Mouse (Mus musculus) bone marrow, adult 2 months (tissue): Measurements from ENCODE around the gene Stim2. TPM values are rescaled to one million over a fixed set of nuclear protein-coding genes. Genes with fewer than 3 reads are reported as not detected.

Experiments used
- H3K27ac ChIP-seq: fragments of 200-500 bp; 2 replicates; pipeline ENCODE4 v1.5.1; 2012; ENCODE audit warnings: low read depth, mild to moderate bottlenecking, control low read depth, inconsistent platforms, low read length; ENCODE audit not compliant: control insufficient read depth, poor library complexity, insufficient read depth
- H3K4me1 ChIP-seq: fragments of 200-500 bp; 2 replicates; pipeline ENCODE4 v1.6.1; 2011; ENCODE audit warnings: low read length; ENCODE audit not compliant: control insufficient read depth, insufficient read depth
- H3K4me3 ChIP-seq: fragments of 200-500 bp; replicated peaks from 2 replicates; pipeline ENCODE3; 2011; ENCODE audit warnings: mild to moderate bottlenecking, low read depth, low read length, control low read depth; ENCODE audit not compliant: control insufficient read depth
- CTCF ChIP-seq: fragments of 200-500 bp; IDR thresholded peaks from 2 replicates; pipeline ENCODE4 v1.5.1; 2011; ENCODE audit warnings: low read length, control low read depth; ENCODE audit not compliant: control insufficient read depth, insufficient read depth
- POLR2A ChIP-seq: fragments of 200-500 bp; IDR thresholded peaks from 2 replicates; pipeline ENCODE4 v1.6.1; 2011; ENCODE audit warnings: low read depth, mild to moderate bottlenecking, control low read depth, low read length, borderline replicate concordance; ENCODE audit not compliant: control insufficient read depth
- WGBS: fragments of 180-500 bp; shearing (Covaris S2); methylation state at CpG from one replicate; pipeline ENCODE4 v1.1.7; 2018; 5-methylcytosine and 5-hydroxymethylcytosine counted together
- polyA plus RNA-seq: library from polyadenylated mRNA; stranded (reverse); fragments of >200 nt; gene quantifications from 2 replicates; pipeline ENCODE4 v1.2.4, GENCODE M21; 2011; ENCODE audit warnings: low replicate concordance; ENCODE audit not compliant: missing spikeins, insufficient read depth, insufficient read length

Gene Stim2
- polyA plus RNA-seq, 1 experiment, result 19.1 TPM

- TF ChIP-seq CTCF, result peak; percentile 39
- TF ChIP-seq POLR2A, result no peak
- Histone ChIP-seq H3K4me1 (no peaks in the 10 kb centered on the region), H3K4me3 (no peak overlapping the region), H3K27ac (no peak overlapping the region)
- 22% methylated on average over 3 of the region's 3 CpGs for WGBS
Measured at GRCm38 (mm10) chr5:54113284-54113683, 115.0 kb downstream of the Stim2 start.

DNA sequence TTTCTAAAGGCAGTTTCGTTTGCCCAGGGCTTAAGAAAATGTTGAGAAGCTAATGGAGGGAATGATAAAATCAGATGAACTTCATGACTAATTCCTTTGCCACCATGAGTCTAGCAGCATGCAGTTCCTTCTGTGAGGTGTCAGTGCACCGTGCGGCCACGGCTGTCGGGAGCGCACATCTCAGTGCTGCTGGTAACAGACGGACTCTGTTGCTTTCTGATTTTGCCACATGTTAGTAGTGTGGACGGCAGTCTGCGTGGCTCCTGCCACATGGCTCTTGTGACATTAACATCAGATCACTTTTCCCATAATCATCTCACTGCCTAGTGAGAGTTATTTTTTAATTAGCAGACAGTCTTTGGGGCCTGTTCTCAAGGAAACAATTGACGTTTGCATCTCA is 118.2 kb downstream of the Stim2 start:
- WGBS, result 92% methylated on average over 10 of the region's 10 CpGs
- Histone ChIP-seq H3K4me3 (no peak overlapping the region), H3K4me1 (no peaks in the 10 kb centered on the region), H3K27ac (no peak overlapping the region)
- TF ChIP-seq CTCF (no peak), POLR2A (no peak)

DNA sequence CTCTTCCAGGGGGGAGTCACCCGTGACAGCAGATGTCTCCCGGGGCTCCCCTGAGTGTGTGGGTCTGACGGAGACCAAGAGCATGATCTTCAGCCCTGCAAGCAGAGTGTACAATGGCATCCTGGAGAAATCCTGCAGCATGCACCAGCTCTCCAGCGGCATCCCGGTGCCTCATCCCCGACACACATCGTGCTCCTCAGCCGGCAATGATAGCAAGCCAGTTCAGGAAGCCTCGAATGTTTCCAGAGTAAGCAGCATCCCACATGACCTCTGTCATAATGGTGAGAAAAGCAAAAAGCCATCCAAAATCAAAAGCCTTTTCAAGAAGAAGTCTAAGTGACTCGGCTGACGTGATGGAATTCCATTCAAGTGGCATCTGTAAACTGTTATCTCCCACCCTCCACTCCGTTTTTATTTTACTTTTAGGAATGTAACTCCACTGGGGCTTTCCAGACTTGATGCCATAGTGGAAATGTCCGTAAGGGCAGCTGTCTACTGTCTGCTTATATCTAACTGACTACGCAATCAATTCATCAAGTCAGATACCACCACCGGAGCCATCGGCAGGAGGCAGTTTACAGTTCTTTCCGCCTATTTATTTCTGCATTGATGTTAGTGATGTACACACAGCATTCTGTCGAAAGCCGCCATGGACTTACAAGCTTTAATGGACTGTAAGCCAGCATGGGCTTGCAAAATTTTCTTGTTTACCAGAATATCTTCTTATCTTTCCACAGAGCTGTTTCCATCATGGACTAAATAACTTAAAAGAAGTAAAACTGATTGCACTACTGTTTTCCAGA is 120.3 kb downstream of the Stim2 start:
- H3K4me1 ChIP-seq, result no peaks in the 10 kb centered on the region
- TF ChIP-seq CTCF, result no peak
- TF ChIP-seq POLR2A, result no peak
- no peak overlapping the region for H3K27ac ChIP-seq
- H3K4me3 ChIP-seq, result no peak overlapping the region
- 92% methylated on average over 19 of the region's 19 CpGs for WGBS

DNA sequence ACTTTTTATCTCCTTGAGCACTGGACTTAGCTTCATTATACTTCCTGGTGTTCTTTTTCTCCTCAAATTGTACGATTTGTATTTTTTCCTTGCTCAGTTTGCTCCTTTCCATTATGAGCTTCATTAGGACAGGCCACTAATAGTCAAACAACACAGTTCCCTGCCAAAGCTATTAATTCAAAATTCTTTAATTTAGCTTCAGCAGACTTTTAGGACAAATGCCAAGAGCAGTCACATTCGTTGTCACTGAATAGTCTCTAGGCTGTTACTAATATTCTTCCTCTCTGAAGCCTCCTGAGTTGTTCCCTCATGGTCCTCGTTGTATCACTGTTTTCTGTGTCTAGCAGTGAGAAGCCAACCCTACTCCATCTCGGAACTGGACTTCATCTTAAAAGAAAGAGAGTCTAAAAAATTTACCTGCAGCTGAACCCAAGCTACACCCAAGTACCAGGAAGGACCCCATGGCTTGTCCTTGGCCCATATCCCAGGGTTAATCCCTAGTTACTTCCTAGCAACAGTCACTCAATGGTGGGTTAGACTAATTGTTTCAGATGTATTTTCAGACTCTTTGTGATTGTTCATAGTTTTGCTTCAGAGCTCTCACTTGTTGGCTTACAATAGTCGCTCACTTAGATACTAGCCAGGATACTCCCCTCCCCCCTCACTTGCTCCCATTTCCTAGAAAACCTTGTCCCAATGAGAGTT is 149.9 kb downstream of the Stim2 start:
- no peaks in the 10 kb centered on the region for H3K4me1 ChIP-seq
- H3K4me3 ChIP-seq, result no peak overlapping the region
- TF ChIP-seq POLR2A, result no peak
- no peak for TF ChIP-seq CTCF
- WGBS, result 77% methylated on average over 5 of the region's 5 CpGs
- no peak overlapping the region for H3K27ac ChIP-seq

- 19% methylated on average over 13 of the region's 13 CpGs for WGBS
- TF ChIP-seq CTCF (no peak), POLR2A (no peak)
- Histone ChIP-seq H3K4me1 (no peaks in the 10 kb centered on the region; the same call in 1 of the 2 replicates), H3K27ac (no peak overlapping the region), H3K4me3 (no peak overlapping the region)
Measured at GRCm38 (mm10) chr5:54154503-54155226, 156.4 kb downstream of the Stim2 start.

DNA sequence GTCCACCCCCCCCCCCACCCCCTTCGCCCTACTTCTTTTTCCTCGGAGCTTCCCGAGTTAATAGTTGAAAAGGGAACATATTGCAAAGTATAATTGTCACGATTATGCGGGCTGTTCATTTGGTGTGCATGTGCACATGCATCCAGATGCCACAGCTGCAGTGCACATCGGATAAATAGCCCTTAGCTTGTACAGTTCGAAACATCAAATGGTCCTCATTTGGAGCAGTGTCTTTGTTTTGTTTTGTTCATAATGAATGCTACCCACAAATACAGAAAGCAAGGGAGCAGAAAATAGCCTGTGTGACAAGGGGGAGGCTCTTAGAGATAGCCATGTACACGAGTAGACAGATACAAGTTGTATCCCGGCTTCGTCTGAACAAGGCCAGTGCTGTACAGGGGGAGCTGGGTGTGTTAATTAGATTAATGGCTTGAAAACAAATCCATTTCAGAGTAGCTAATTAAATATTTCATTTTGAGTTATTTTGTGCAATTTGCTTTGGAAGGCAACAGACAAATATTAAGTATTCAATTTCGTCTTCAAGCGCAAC is 157.0 kb downstream of the Stim2 start:
- 57% methylated on average over 12 of the region's 12 CpGs for WGBS
- Histone ChIP-seq H3K4me1 (no peaks in the 10 kb centered on the region; the same call in 1 of the 2 replicates), H3K27ac (no peak overlapping the region), H3K4me3 (no peak overlapping the region)
- TF ChIP-seq CTCF (no peak), POLR2A (no peak)

- TF ChIP-seq CTCF (no peak), POLR2A (no peak)
- Histone ChIP-seq H3K27ac (no peak overlapping the region), H3K4me1 (no peaks in the 10 kb centered on the region; the same call in 1 of the 2 replicates), H3K4me3 (no peak overlapping the region)
- 87% methylated on average over 4 of the region's 4 CpGs for WGBS
Measured at GRCm38 (mm10) chr5:54155916-54156315, 157.6 kb downstream of the Stim2 start.

DNA sequence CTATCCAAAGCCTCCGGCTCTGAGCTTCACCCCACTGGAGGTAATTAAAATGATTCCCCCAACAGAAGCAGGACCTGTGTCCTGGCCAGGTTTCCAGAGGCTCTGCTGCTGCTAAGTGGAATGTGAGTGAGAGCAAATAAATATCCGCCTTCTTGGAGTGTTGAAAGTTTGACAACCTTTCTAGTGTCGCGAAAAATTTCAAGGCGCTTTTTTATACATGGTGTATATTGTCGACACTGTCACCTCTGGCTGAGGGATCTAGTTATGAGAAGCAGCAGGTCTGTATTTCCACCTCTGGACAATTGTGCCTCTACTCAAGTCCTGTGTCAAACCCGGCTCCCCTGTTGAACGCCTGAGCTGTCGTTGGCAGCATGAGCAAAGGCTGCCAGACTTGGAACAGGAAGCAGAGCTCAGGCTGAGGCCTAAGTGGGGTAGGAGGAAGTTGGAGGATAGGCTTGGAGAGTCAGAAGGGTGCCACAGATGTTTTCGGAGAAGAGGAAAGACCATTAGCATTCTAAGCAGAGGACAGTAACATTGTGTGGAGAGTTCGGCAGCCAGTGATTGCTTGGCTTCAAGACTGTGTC is 158.7 kb downstream of the Stim2 start:
- TF ChIP-seq POLR2A, result no peak
- Histone ChIP-seq H3K4me1 (no peaks in the 10 kb centered on the region; the same call in 1 of the 2 replicates), H3K27ac (no peak overlapping the region), H3K4me3 (no peak overlapping the region)
- WGBS, result 45% methylated on average over 11 of the region's 11 CpGs
